Mouse (Mus musculus) lung, postnatal 0 days (tissue): ENCODE results near the gene Nmrk2.

Experiments
- CTCF ChIP-seq: IDR thresholded peaks from 2 replicates; pipeline ENCODE4 v1.5.1; 2016; ENCODE audit warnings: antibody characterized with exemption, mild to moderate bottlenecking
- EP300 ChIP-seq: IDR thresholded peaks from 2 replicates; pipeline ENCODE4 v1.6.1; 2016; ENCODE audit warnings: antibody characterized with exemption, mild to moderate bottlenecking, control low read depth

DNA sequence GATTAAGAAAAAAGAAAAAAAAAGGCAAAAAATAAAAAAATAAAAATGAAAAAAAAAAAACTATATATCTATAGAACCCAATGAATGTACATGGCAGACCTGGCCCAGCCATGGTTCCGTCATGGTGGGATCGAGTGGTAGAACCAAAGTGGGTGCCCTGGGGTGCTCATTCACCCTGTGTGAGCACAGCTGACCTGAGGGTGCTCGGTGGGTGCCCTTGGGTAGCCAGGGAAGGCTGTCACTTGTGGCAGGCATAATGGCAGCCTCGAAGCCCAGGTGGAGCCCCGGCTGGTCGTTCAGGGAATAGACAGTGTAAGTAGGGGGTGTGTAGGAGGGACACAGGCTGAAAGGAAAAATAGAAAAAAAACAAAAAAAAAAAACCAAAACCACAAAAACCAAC is 50.6 kb downstream of the Nmrk2 start:
- TF ChIP-seq CTCF (no peak), EP300 (no peak)
